Mouse (Mus musculus) regulatory T cell (primary cell): ENCODE results near the gene Calm2.

Source experiments
- in situ Hi-C: fragments of 300-600 bp; cut with MboI, MseI; formaldehyde crosslinking; loops from one replicate; pipeline ENCODE4 v1.15.1; 2025; ENCODE audit warnings: high pct_unique_total_duplicates

Calm2 gene

GRCm38 (mm10) chr17:87397088-87397487 lies 49.6 kb downstream of the Calm2 start:
- in situ Hi-C loops: no loop called here

- in situ Hi-C loops: no loop called here
Observed at GRCm38 (mm10) chr17:87391242-87391641, 55.5 kb downstream of the Calm2 start.

GRCm38 (mm10) chr17:87387068-87387467 lies 59.7 kb downstream of the Calm2 start:
- in situ Hi-C loops: no loop called here

GRCm38 (mm10) chr17:87385835-87386234 lies 60.9 kb downstream of the Calm2 start:
- in situ Hi-C loops: no loop called here
